Mouse (Mus musculus) cerebellum, adult 11 months (tissue): ENCODE results near the gene Mboat2.
A peak's percentile ranks its signal among the peaks of the same experiment; 100 is the strongest.

Experiments
- DNase-seq: peaks from one replicate; pipeline ENCODE4 v3.0.0; 2022

Mboat2 gene

GRCm38 (mm10) chr12:24866645-24867044 lies 36.0 kb downstream of the Mboat2 start:
- no peak for DNase-seq

- DNase-seq = no peak
These were observed 38.0 kb downstream of the Mboat2 start for GRCm38 (mm10) chr12:24868694-24869093.

DNA sequence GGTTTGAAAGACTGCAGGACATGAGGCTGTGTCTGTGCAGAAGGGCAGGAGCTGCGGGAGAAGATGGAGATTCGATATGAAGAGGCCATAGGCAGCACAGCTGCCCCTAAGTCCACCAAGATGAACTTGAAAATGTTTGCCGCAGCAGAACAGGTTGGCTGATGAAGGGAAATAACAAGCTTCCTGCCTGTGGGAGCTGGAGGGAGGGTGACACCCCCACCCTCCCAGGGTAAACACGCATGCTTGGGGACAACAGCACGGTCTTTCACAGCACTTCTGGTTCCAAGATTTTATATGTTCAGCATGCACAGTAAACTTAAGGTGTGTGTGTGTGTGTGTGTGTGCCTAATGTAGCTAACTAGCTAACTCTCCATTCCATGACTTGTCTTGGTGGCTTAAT lies 38.6 kb downstream of the Mboat2 start:
- DNase-seq = no peak

DNA sequence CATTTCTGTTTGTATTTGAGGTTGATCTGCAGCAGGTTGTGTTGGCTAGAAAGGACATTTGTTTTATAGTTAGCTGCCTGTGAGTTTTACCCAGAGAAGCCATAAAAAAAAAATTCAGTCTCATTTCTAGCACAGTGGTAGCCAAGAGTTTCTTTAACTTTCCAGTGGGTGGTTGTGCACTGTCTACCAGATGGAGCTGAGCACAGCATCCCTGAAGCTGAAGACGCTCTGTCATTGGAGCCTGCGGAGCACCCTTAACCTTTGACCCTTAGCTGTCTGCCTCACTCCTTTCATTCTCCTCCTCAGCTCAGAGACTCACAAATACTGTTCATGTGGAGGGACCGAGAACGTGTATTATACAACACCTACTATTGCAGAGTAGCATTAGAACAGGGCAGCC lies 40.2 kb downstream of the Mboat2 start:
- DNase-seq = no peak

DNA sequence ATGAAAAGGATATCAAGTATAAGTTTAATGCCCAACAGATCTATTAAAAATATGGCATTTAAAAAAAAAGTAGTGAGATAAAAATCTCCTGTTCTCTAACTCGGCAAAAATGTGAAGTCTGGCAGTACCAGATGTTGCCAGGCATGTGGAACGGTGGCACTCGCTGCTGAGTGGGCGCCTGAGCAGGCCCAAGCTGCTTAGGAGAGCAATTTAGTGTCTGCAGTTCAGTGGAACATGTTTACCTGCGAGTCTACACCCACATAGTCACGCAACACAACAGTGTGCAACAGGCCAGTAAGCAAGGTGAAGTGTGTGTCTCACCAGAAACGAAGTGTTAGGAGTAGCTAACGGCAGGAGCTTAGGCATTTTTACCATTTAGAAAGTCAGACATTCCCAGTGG lies 41.6 kb downstream of the Mboat2 start:
- DNase-seq = no peak

- DNase-seq = no peak
These were observed 42.0 kb downstream of the Mboat2 start for GRCm38 (mm10) chr12:24872689-24873088.

DNA sequence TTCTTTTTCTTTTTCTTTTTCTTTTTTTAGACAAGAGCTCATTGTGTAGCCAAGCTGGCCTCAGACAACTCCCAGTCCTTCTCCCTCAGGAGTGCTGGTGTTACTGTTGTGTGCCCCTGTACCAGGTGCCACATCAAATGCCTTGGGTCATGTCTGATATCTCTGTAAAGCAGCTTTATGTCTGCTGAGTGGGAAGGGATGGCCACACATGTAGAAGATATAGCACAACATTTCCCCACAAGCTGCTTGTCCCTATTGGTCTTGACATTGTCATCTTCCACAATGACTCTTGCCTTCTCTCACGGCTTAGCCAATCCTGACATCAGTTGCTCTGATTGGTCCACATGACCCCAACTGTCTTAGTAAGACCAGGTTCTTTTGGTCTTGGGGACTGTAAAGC lies 45.2 kb downstream of the Mboat2 start:
- no peak for DNase-seq

DNA sequence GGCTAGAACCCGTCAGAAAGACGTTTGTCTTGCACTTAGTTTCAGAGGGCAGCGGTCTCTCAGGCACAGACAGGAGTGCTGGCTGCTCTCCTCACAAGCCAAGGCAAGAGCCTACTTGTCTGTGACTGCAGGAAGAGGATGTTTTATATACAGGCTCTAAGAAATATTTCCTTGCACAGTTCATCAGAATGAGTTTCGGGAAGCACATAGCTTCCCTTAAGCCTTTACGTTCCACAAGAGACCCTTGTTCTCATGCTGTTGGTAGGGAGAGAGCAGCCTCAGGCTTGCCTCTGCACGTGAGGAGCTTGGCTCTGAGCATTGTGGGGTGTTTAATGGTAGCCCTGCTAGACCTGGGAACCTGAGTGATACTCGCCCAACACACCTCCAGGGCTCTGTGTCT lies 46.6 kb downstream of the Mboat2 start:
- no peak for DNase-seq

- DNase-seq = no peak
These were observed 47.4 kb downstream of the Mboat2 start for GRCm38 (mm10) chr12:24878090-24878489.

DNA sequence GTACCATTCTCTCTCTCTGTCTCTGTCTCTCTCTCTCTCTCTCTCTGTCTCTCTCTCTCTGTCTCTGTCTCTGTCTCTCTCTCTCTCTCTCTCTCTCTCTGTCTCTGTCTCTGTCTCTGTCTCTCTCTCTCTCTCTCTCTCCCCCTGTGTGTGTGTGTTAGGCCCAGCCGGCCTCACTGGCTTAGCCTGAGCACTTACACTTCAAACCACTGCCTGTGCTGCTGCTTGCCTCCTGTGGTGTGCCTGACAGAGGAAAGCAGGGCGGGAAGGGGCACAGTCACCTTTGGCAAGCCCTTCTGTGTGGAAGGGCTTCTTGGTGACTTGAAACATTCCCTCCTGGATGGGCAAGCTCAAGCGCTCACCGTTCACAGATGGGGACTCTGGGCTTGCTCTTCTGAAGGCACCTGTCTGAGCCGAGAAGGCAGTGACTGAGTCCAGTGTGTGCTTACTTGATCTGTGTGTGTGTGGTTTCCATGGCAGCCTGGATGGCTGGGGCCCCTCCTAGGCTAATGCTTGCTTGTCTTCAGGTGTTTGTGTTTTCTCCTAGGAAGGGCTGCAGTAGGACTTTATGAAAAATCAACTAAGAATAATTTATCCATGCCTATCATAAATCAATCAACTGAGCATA lies 48.2 kb downstream of the Mboat2 start:
- DNase-seq = no peak

DNA sequence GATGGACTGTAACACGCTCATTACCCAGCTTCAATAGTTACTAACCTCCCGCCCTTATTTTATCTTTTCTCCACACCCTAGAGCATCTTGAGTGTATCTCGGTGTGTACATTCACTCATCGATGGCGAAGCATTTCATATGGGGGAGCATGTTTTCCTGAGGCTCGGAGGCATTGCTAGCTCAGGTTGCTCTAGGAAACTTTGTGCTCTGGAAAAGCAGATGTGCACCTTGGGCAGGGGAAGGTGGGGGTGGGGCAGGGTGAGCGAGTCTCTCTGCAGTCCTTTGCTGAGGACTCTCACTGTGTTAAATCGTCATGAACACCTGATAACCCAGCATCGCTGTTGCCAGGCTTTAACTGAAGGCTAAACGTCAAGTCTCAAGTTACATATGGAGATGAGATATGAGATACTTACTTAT lies 48.9 kb downstream of the Mboat2 start:
- no peak for DNase-seq

DNA sequence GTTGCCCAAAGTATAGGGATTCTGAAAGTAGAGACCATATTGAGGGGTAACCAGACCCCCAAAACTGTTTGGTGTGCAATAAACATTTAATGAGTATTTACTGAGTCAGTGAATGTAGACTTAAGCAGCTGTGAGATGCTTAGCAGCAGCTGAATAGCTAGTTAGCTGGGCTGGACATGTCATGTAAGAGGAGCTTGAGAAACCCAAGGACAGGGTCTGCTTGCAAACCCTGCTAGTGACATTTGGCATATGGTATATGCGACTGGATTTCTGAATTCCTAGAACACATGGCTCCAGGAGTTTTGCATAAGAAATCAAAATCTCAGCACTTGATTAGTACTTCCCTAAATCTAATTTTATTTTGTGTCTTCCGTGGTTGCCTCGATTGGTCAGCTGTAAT lies 52.6 kb downstream of the Mboat2 start:
- DNase-seq = no peak

GRCm38 (mm10) chr12:24886800-24887199 lies 56.1 kb downstream of the Mboat2 start:
- DNase-seq = no peak

DNA sequence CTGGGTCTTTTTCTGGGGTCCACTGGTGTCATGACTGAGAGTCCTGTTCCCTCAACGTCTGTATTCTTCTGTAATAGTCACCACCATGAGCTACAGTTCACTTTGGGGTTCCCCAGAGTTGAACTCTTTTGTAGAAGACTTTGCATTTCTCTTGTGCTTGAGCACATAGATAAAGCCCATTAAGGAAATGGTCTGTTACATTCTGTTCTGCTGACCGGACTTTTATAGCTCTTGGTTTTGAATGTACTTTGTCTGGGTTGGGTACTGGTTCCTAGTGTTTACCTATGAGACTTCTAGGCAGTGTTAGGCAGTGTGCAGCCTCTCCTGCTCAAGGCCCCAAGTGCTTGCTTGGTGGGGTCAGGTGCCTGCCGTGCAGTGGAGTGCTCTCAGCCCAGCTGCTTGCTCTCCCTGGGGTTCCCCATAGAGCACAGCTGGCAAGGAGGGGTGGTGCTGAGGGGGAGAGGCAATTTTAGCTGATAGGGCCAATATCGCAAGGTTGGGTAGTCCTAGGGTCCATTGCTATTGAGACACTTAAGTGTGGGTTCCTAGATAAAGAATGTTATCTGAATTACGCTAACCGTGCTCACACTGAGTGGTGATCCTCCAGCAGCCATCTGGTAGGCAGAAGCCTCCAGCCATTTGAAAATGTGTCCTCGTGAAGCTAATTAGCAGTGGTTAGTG lies 58.8 kb downstream of the Mboat2 start:
- DNase-seq = no peak

DNA sequence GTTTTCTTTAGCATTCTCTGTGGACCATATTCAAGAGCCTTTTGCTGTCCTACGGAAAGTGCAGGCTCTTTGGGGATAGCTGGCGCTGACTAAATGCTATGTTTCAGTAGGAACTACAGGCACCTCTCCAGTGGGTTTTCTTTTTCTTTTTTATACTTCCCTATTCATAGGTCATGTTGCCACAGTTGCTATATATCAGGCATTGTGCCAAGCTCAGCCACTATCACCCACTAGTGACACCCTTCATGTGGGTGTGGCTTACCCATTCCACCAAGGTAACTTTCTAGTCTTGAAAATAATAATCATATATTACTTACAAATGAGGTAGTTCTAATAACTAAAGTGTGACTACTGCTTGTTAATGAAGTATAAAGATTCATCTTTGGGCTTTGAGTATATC lies 59.5 kb downstream of the Mboat2 start:
- DNase-seq = no peak

DNA sequence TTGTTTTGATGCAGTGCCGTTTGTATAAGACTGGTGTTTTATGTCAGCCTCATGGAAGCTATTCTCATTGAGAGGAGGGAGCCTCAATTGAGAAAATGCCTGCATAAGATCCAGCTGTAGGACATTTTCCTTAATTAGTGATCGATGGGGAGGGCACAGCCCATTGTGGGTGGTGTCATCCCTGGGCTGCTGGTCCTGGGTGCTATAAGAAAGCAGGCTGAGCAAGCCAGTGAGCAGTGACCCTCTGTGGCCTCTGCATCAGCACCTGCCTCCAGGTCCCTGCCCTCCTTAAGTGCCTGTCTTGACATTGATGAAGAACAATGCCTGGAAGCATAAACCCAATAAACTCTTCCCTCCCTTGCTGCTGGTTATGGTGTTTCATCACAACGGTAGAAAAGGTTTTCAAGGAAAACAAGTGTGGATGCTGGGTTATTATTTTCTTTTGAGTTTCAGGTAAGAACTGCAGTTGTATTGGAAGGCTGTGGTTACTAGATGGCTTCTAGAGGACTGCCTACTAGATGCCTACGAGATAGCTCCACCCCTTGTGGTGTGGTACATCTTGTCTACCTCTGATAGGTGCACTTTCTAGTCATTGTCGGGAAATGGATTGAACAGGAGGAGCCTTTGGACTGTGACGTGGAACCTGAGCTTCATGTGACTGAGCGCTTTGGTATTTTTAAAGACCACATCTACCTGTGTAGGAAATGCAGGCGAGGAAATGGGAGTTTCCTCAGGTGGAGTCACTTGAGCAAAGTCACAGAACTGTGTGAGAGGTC lies 60.2 kb downstream of the Mboat2 start:
- DNase-seq = no peak

GRCm38 (mm10) chr12:24892536-24892935 lies 61.9 kb downstream of the Mboat2 start:
- DNase-seq = no peak

DNA sequence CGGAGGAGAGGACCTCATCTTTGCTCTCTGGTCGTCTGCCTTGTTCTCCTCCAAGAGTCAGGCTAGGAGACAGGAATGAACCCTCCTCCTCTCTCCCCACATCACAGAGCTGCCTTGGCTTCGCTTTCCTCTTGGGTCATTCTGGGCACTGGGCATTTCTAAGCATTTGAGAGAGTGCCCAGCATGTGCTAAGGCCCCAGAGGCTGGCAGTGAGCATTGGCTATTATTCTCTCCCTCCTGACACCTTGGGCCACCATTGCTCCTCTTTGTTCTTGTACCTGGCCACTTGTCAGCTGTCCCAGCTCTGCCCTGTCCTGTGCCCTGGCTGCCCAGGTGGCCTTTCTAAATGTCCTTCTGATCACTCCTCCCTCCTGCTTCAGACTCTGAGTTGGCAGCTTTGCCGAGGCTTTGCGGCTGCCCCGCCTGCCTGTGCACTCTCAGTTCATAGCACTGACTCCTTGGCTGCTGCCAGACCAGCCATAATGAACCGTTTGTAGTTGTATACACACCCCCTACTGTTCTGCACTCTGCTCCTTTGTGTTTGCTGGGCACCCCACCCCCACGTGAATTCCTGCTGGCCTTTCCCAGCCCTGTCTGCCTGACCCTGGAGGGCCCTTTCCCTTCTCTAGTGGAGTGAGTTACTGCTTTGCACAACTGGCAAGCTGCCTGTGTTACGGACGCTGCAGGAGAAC lies 63.2 kb downstream of the Mboat2 start:
- peak; percentile 26 for DNase-seq

GRCm38 (mm10) chr12:24895352-24895751 lies 64.7 kb downstream of the Mboat2 start:
- DNase-seq = no peak

DNA sequence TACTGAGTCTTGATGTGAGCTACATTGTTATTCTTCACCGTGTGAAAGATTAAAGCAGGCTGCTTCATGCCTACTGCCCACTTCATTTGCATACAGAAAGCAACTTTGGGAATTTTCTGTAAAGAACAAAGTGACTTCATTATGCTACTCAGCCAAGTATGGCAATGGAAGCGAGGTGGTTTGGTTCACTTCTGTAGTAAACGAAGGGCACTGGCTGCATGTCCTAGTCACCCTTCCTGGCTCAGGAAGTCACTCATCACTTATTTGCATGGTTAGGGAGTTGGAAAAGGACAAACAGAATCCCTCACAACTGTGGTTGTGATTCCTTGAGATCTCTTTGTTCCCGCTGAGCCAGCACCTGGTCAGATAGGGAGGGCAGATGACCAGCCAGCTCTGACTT lies 66.7 kb downstream of the Mboat2 start:
- no peak for DNase-seq

DNA sequence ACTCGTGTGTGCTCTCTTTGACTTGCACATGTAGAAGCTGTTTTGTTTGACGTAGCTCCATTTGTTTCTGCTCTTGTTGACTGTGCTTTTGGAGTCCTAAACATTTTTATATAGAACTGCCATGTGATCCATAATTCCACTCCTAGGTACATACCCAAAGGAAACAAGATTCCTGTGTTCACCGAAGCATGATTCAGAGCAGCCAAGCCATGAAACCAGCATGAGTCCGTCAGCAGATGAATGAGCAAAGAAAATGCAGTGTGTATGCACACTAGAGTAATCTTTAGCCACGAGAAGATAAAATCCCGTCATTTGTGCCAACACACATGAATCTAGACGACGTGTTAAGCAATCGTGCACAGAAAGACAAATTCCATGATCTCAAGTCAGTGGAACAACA lies 67.5 kb downstream of the Mboat2 start:
- DNase-seq = no peak

DNA sequence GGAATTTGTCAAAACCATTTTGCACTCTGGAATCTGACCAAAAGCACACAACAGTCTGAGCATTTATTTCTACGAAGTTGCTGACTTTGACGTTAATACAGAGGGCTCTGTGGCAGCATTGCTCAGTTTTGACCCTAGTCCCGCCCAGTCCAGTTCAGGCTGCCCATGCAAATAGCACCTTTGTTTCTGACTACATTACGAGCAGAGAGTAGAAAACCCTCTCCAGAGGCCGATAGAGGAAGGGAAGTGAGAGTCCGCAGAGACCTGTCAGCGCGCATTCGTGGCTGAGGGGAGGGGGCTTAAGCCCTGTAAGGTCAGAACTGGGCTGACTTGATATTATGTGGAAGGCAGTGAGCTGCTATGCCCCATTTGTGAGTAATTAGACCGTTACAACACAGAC lies 69.0 kb downstream of the Mboat2 start:
- DNase-seq = no peak

DNA sequence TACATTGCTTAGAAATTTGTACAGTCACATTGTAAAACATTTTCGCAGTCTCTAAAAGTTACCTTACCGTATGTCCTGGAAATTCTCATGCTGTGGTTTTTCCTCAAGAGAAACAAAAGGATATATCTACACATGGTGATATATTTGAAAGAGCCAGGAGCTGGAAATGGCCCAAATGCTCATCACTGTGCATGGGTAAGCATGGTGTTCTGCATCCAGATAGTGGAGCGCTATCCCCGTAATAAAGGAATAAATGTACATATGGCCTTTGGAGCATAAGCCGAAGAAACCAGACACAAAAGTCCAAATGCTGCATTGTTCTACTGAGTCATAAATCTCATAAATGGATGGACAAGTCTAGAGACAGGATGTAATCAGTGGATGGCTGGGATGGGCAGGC lies 72.1 kb downstream of the Mboat2 start:
- DNase-seq = no peak

- DNase-seq = no peak
These were observed 77.2 kb downstream of the Mboat2 start for GRCm38 (mm10) chr12:24907894-24908293.
